Mouse (Mus musculus) layer of hippocampus, postnatal 14 days (tissue): ENCODE measurements around the gene Trim56. TPM values are rescaled to one million over a fixed set of nuclear protein-coding genes. Genes with fewer than 3 reads are reported as not detected.

Experiments
- DNase-seq, 2 experiments: peaks; one replicate each; pipeline ENCODE4 v3.0.0; 2021 to 2022; ENCODE audit warnings: low spot score in 2 of 2, mixed read lengths in 1 of 2
- total RNA-seq, 2 experiments: library from RNA; stranded (reverse); gene quantifications; 2 replicates each; pipeline ENCODE4 v1.2.3; 2021

Trim56 gene
- total RNA-seq, 2 experiments from 2014 or later, result 5.2 to 5.9 TPM

DNA sequence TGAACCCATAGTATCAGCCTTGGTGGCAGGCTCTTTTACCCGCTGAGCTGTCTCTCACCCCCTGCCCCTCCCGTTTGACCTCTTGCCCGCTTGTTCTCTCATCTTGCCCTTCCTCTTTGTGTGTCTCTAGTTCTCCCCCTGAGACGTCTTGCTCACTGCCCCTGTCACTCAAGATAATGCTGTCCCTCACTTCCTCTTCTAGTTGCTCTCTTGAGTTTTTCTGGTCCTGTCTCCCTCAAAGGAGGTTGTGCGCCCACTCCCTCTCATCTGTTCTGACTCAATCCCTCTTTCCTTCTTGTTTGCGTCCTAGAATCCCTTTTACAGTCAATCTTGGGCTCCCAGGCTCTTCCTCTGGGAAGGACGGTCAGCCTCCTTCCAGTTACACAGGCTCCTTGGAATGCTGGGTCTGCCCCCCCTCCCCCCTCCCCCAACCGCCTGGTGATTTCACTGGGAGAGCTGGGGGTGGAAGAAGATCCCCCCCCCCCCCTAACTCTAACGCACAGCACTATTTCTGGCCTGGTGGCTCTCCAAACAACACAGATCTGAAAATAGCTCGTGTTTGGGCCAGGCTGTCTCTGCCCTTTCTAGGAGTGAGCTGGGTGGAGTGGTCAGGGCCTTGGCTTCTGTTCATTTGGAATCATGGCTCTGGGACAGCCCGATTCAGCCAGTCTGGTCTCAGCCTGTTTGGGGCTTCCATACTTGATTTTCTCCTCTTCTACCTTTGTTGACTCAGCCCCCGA is 39.6 kb downstream of the Trim56 start:
- no peak for DNase-seq

DNA sequence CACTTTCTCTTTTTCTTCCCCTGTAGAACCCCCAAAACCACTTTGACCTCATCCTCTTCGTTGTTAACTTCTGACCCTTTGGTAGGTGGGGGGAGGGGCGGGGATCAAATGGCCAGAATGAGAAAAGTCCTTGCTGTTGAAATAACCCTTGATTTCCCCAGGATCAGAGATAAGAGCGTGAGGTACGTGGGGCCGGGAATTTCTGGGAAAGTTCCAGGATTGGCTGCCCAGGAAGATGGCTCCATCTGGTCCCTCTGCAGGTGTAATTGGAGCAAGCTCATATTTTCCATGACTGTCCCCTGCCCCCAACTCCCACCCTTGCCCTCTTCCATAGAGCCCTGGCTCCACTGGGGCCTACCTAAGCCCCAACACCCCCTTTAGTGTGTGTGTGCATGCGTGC is 40.3 kb downstream of the Trim56 start:
- no peak for DNase-seq

- no peak for DNase-seq
These were observed 41.8 kb downstream of the Trim56 start for GRCm38 (mm10) chr5:137074191-137074651.

DNA sequence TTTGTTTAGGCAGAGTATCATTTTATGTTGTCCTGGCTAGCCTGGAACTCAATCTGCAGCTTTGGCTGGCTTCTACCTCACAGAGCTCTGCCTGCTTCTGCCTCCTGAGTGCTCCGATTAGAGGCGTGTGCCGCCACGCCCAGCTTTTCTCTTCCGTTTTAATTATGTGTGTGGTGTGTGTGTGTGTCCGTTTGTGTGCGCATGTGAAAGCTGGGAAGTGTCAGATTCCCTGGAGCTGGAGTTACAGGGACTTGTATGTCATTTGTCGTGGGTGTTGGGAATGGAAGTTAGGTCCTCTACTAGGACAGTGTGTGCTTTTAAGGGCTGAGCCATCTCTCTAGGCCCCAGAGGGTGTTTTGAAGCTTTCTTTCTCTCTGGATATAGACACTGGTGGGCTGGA is 42.9 kb downstream of the Trim56 start:
- no peak for DNase-seq

GRCm38 (mm10) chr5:137072079-137072960 is 43.7 kb downstream of the Trim56 start, which contains the start of gene Serpine1:
Gene Serpine1, minus strand, starts transcription at chr5:137072268.
- DNase-seq, result peak in 1 of 2 experiments; percentile 37

- DNase-seq, result no peak
These were observed 45.0 kb downstream of the Trim56 start for GRCm38 (mm10) chr5:137070881-137071605.

DNA sequence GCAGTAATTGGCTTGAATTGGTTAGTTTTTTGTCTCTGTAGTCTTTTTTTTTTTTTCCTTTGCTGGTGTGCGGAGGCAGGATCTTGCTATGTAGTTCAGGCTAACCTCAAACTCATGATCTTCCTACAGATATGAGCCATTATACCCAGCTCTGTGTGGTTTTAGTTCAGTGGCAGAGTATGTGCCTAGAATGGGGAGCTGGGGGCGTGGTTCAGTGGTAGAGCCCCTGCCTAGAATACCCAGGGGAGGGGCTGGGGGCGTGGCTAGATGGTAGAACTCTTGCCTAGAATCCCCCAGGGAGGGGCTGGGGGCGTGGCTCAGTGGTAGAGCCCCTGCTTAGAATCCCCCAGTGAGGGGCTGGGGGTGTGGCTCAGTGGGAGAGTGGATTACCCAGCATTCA is 47.3 kb downstream of the Trim56 start:
- DNase-seq, result no peak

GRCm38 (mm10) chr5:137065923-137066322 is 50.1 kb downstream of the Trim56 start:
- DNase-seq, result no peak

GRCm38 (mm10) chr5:137065454-137065853 is 50.6 kb downstream of the Trim56 start:
- DNase-seq, result no peak

DNA sequence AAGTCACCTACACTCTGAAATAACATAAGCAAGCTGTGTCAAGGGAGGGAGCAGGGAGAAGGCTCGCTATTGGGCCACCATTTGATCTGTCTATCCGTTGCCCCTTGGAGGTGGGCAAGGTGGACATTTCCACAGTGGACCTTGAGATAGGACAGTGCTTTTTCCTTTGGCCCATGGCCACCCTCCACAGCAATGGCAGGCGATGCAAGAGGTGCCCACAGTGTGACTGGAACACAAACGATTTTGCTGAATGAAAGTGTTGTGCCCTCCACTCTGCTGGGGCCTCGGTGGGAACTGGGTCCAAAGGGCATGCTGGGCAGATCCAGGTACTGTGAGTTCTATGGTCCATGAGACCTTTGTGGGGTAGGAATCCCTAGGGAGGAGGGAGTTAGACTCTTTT is 53.4 kb downstream of the Trim56 start:
- no peak for DNase-seq

DNA sequence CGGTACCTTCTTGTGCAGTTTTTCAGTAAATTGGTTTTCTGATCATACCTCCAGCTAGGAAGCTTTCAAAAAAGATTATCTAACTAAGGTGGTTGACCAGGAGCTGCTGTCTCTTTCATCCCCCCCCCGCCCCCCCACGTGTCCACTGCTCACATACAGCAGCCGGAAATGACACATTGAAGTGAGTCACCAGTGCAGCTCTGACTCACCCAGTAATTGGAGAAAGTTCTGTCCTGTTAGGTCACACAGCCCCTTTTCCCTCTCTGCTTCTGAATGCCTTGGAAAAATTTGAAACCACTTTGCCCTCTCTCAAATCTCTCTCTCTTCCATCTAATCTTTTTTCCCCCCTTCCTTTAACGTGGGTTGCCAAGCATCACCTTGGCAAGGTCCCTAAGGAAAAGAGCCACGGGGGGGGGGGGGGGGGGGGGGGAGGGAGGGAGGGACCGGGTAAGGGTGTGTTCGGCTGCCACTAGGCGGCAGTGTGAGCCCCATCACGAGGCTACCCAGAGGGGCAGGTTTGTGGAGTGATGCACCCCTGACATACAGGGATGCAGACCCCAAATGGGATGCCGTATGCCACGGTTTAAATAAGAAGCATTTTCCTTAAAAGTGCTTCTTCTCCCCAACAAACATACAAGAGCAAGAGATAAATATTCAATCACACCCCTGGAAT is 54.1 kb downstream of the Trim56 start:
- no peak for DNase-seq

Other genes with a start within 250 kb of the Trim56 start
- gene Col26a1, start 233.0 kb downstream of the Trim56 start, total RNA-seq, result 10 to 100 TPM; 12.0 to 13.8 TPM
- gene Ift22, start 208.1 kb downstream of the Trim56 start, total RNA-seq, result 10 to 100 TPM; 78.3 to 99.5 TPM
- gene Fis1, start 162.9 kb downstream of the Trim56 start, total RNA-seq, result 100 to 1,000 TPM; 207 to 216 TPM
- gene Cldn15, start 149.6 kb downstream of the Trim56 start, total RNA-seq, result under 1 TPM in 1 of 2 experiments, not detected in 1; 0.28 TPM
- gene Plod3, start 129.2 kb downstream of the Trim56 start, total RNA-seq, result 10 to 100 TPM; 40.9 to 42.2 TPM
- 10 to 100 TPM; 71.4 to 76.1 TPM for gene Znhit1, start 128.2 kb downstream of the Trim56 start, total RNA-seq
- gene Vgf, start 89.8 kb downstream of the Trim56 start, total RNA-seq, result 100 to 1,000 TPM; 285 to 318 TPM
- gene Ap1s1, start 70.1 kb downstream of the Trim56 start, total RNA-seq, result 100 to 1,000 TPM; 231 to 235 TPM
- gene Serpine1, start 43.9 kb downstream of the Trim56 start, total RNA-seq, result 1 to 10 TPM in 1 of 2 experiments, under 1 TPM in 1; 0.91 to 1.3 TPM
- gene Muc3, start 33.1 kb upstream of the Trim56 start, total RNA-seq, result not detected
- 1 to 10 TPM; 4.5 to 5.7 TPM for gene Muc3a, start 96.2 kb upstream of the Trim56 start, total RNA-seq
- gene Ache, start 171.3 kb upstream of the Trim56 start, total RNA-seq, result 100 to 1,000 TPM in 1 of 2 experiments, 10 to 100 TPM in 1; 85.6 to 100 TPM
- 10 to 100 TPM; 18.0 to 19.9 TPM for gene Ufsp1, start 178.4 kb upstream of the Trim56 start, total RNA-seq
- 100 to 1,000 TPM; 189 to 217 TPM for gene Srrt, start 191.5 kb upstream of the Trim56 start, total RNA-seq
- 1 to 10 TPM; 4.6 to 6.0 TPM for gene Trip6, start 198.2 kb upstream of the Trim56 start, total RNA-seq
- 10 to 100 TPM; 29.7 to 35.5 TPM for gene Slc12a9, start 217.4 kb upstream of the Trim56 start, total RNA-seq
- 1 to 10 TPM; 5.8 to 6.6 TPM for gene Ephb4, start 233.9 kb upstream of the Trim56 start, total RNA-seq